Mouse (Mus musculus): ENCODE measurements around the gene Bcl2a1a. TPM values are rescaled to one million over a fixed set of nuclear protein-coding genes. Genes with fewer than 3 reads are reported as not detected.
"Not testable (repeated sequence)": the region's sequence is repeated elsewhere in the genome, so short reads cannot be mapped to it uniquely, and the experiment has no call there.

Bcl2a1a gene
- polyA plus RNA-seq, 1 experiment from 2014 or later, result 1.2 TPM

DNA sequence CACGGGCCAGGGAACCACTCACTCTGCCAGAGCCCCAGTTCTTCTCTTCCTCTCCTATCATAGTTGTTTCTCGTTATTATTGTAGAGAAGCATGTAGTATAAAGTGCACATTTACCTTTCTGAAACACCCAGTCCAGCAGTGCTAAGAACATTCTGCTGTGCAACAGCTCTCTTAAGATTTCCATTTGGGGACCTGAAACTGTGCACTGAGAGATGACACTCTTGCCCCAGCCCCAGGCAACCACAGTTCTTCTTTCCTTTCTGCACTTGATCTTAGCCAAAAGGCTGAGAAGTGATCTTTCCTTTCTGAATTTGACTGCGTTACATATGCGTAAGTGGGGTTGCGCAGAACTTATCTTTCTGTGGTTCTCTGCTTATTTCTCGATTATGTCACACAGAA is 9.8 kb downstream of the Bcl2a1a start:
- not testable (repeated sequence) for H3K36me3 ChIP-seq (ENCODE audit: control insufficient read depth, insufficient read depth, low read length); ATAC-seq (ENCODE audit: low read depth); H3K4me1 ChIP-seq (ENCODE audit: control insufficient read depth, insufficient read depth, low read length); DNase-seq (ENCODE audit: low spot score); H3K27me3 ChIP-seq (replicated peaks; ENCODE audit: control insufficient read depth, insufficient read depth, low read length); H3K4me2 ChIP-seq (ENCODE audit: low read depth, low read length); H3K9ac ChIP-seq (ENCODE audit: low read depth, low read length); H3K27ac ChIP-seq (replicated peaks; ENCODE audit: low read depth, low read length); H3K9me3 ChIP-seq (ENCODE audit: control insufficient read depth, low read length); H3K4me3 ChIP-seq (ENCODE audit: low read depth, low read length)
- WGBS, result no CpG with 5 or more reads among the region's 6 CpGs

DNA sequence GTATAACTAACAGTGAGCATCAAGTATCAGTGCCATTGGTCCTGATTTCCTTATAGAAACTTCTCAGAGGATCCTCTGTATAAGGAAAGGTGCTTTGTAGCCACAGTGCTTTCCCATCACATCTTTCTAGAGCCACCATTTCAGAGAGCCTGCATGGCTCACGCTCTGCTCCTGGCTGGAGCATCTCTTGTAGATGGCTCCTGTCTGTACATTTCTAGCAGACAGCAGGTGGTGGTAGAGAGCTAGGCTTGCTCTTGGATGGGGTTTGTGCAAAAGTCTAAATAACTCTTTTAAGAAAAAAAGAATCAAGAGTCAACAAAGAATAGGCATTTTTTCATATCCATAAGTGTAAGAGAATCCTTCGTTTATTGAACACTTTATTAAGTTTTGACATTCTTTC is 12.8 kb downstream of the Bcl2a1a start:
- not testable (repeated sequence) for H3K4me1 ChIP-seq (ENCODE audit: control insufficient read depth, insufficient read depth, low read length); H3K4me2 ChIP-seq (ENCODE audit: low read depth, low read length); H3K9ac ChIP-seq (ENCODE audit: low read depth, low read length); H3K27me3 ChIP-seq (replicated peaks; ENCODE audit: control insufficient read depth, insufficient read depth, low read length); H3K9me3 ChIP-seq (ENCODE audit: control insufficient read depth, low read length); DNase-seq (ENCODE audit: low spot score); H3K4me3 ChIP-seq (ENCODE audit: low read depth, low read length); H3K27ac ChIP-seq (replicated peaks; ENCODE audit: low read depth, low read length); H3K36me3 ChIP-seq (ENCODE audit: control insufficient read depth, insufficient read depth, low read length); ATAC-seq (ENCODE audit: low read depth)
- WGBS, result no CpG with 5 or more reads among the region's 2 CpGs

DNA sequence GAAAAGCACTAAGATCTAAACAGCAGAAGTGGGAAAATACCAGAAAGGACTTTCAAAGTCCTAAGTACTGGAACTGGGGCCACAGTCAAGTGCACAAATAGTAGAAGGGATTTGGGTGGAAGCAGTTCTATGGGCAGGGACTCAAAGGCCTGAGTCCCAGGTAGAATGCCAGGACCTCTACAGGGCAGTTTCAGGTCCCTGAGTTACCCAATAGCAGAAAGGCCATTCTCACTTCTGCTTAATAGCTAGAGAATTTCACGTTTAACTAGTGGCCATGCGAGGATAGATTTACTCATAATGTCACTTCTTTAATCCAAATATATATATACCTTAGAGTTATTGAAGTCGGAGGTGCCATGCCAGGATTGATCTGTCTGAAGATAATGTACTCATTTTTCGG is 20.2 kb downstream of the Bcl2a1a start:
- H3K9me3 ChIP-seq (ENCODE audit: control insufficient read depth, low read length); H3K27me3 ChIP-seq (replicated peaks; ENCODE audit: control insufficient read depth, insufficient read depth, low read length); H3K4me2 ChIP-seq (ENCODE audit: low read depth, low read length); H3K36me3 ChIP-seq (ENCODE audit: control insufficient read depth, insufficient read depth, low read length); H3K27ac ChIP-seq (replicated peaks; ENCODE audit: low read depth, low read length); H3K4me1 ChIP-seq (ENCODE audit: control insufficient read depth, insufficient read depth, low read length); ATAC-seq (ENCODE audit: low read depth); H3K4me3 ChIP-seq (ENCODE audit: low read depth, low read length); DNase-seq (ENCODE audit: low spot score); H3K9ac ChIP-seq (ENCODE audit: low read depth, low read length): not testable (repeated sequence)
- WGBS, result 78% methylated on average over 4 of the region's 4 CpGs

DNA sequence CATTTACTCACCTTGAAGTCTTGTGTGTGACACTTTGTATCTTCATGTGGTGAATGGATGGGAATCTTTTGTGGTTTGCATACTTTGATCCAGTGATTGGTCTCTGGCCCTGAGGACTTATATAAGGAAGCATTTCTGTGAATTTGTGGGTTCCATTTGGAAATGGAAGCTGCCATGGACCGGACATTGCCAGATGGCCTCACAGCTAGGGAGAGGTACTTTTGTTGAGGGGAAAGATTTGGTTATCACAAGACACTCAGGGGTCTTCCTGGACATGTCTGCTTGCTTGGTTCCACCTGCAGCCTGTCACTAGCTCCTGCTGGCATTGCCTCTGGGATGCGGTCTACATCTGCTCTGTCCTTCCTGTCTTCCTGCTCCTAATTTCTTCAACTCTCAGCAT is 23.1 kb downstream of the Bcl2a1a start:
- not testable (repeated sequence) for H3K36me3 ChIP-seq (ENCODE audit: control insufficient read depth, insufficient read depth, low read length); H3K27me3 ChIP-seq (replicated peaks; ENCODE audit: control insufficient read depth, insufficient read depth, low read length); H3K9me3 ChIP-seq (ENCODE audit: control insufficient read depth, low read length); ATAC-seq (ENCODE audit: low read depth); H3K4me2 ChIP-seq (ENCODE audit: low read depth, low read length); H3K9ac ChIP-seq (ENCODE audit: low read depth, low read length); DNase-seq (ENCODE audit: low spot score); H3K27ac ChIP-seq (replicated peaks; ENCODE audit: low read depth, low read length); H3K4me1 ChIP-seq (ENCODE audit: control insufficient read depth, insufficient read depth, low read length); H3K4me3 ChIP-seq (ENCODE audit: low read depth, low read length)
- 96% methylated on average over 2 of the region's 2 CpGs for WGBS

DNA sequence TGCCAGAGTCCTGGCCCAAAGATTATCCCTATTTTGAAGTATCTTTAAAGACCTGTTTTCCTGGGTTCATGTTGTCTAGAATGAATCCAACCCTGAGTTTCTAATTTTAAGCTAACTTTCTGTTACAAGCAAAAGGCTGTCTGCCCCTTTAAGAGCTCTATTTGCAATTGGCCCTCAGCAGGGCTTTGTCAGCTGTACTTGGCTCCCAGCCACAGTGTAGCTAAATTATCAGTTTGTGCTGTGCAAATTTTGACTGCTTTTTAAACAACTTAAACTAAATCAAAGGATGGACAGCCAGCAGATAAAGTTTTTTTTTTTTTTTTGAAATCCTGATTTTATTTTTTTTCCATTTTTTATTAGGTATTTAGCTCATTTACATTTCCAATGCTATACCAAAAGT is 44.8 kb downstream of the Bcl2a1a start:
- H3K27ac ChIP-seq (replicated peaks; ENCODE audit: low read depth, low read length); H3K4me3 ChIP-seq (ENCODE audit: low read depth, low read length); H3K4me2 ChIP-seq (ENCODE audit: low read depth, low read length); H3K36me3 ChIP-seq (ENCODE audit: control insufficient read depth, insufficient read depth, low read length); H3K27me3 ChIP-seq (replicated peaks; ENCODE audit: control insufficient read depth, insufficient read depth, low read length); ATAC-seq (ENCODE audit: low read depth); H3K9ac ChIP-seq (ENCODE audit: low read depth, low read length); H3K4me1 ChIP-seq (ENCODE audit: control insufficient read depth, insufficient read depth, low read length); DNase-seq (ENCODE audit: low spot score); H3K9me3 ChIP-seq (ENCODE audit: control insufficient read depth, low read length): not testable (repeated sequence)

Other genes with a start within 250 kb of the Bcl2a1a start
- 25.1 and 30.2 TPM in 2 replicates for gene Mthfsl, start 236.6 kb upstream of the Bcl2a1a start, polyA plus RNA-seq (2014; fragmentation: Nextera tagmentation; extraction: Ambion mirVana)
- 0.49 TPM in 1 of 2 replicates, not detected in the other for gene Bcl2a1d, start 225.0 kb upstream of the Bcl2a1a start, polyA plus RNA-seq (2014; fragmentation: Nextera tagmentation; extraction: Ambion mirVana)
- gene Trim43c, start 117.7 kb upstream of the Bcl2a1a start, polyA plus RNA-seq (2014; fragmentation: Nextera tagmentation; extraction: Ambion mirVana), result 0.14 and 0.22 TPM in 2 replicates
- gene Trim43b, start 135.9 kb downstream of the Bcl2a1a start, polyA plus RNA-seq (2014; fragmentation: Nextera tagmentation; extraction: Ambion mirVana), result not detected in 2 replicates
- gene Bcl2a1b, start 242.3 kb downstream of the Bcl2a1a start, polyA plus RNA-seq (2014; fragmentation: Nextera tagmentation; extraction: Ambion mirVana), result 2.2 and 2.5 TPM in 2 replicates
- gene Gm29094, start 242.5 kb downstream of the Bcl2a1a start, polyA plus RNA-seq (2014; fragmentation: Nextera tagmentation; extraction: Ambion mirVana), result 0.98 TPM in 1 of 2 replicates, not detected in the other

All from embryonic facial prominence, embryonic 14.5 days (tissue).